Mouse (Mus musculus) neural tube, embryonic 14.5 days (tissue): Measurements from ENCODE around the gene Cbwd1. TPM values are rescaled to one million over a fixed set of nuclear protein-coding genes. Genes with fewer than 3 reads are reported as not detected.

Experiments
- ATAC-seq: fragments of 200-750 bp; cut with Nextera tagmentation; 2 replicates; pipeline ENCODE4 v1.8.0; 2017; ENCODE audit warnings: low read depth, mild to moderate bottlenecking, moderate TSS enrichment, moderate library complexity
- H3K27ac ChIP-seq: fragments of 300-500 bp; sonication (generic); 2 replicates; pipeline ENCODE4 v1.5.1; 2014; ENCODE audit warnings: low read depth, mild to moderate bottlenecking, control low read depth, low read length, moderate library complexity, mixed read lengths
- H3K27me3 ChIP-seq: fragments of 300-500 bp; sonication (generic); 2 replicates; pipeline ENCODE4 v1.6.1; 2014; ENCODE audit warnings: low read length; ENCODE audit not compliant: control insufficient read depth, insufficient read depth
- H3K36me3 ChIP-seq: fragments of 300-500 bp; sonication (generic); 2 replicates; pipeline ENCODE4 v1.6.1; 2014; ENCODE audit warnings: low read length, mixed read lengths; ENCODE audit not compliant: control insufficient read depth, insufficient read depth
- H3K4me1 ChIP-seq: fragments of 300-500 bp; sonication (generic); 2 replicates; pipeline ENCODE4 v1.6.1; 2014; ENCODE audit warnings: low read length; ENCODE audit not compliant: control insufficient read depth, insufficient read depth
- H3K4me2 ChIP-seq: fragments of 300-500 bp; sonication (generic); 2 replicates; pipeline ENCODE4 v1.6.1; 2014; ENCODE audit warnings: mild to moderate bottlenecking, low read depth, low read length, control low read depth
- H3K4me3 ChIP-seq: fragments of 300-500 bp; sonication (generic); 2 replicates; pipeline ENCODE4 v1.5.1; 2014; ENCODE audit warnings: low read depth, low read length, control low read depth, mixed read lengths
- H3K9ac ChIP-seq: fragments of 300-500 bp; sonication (generic); replicated peaks from 2 replicates; pipeline ENCODE4 v1.6.1; 2014; ENCODE audit warnings: low read depth, mild to moderate bottlenecking, control low read depth, low read length, mixed read lengths
- H3K9me3 ChIP-seq: fragments of 300-500 bp; sonication (generic); 2 replicates; pipeline ENCODE4 v1.6.1; 2016; ENCODE audit warnings: low read length; ENCODE audit not compliant: control insufficient read depth
- WGBS: fragments of 180-500 bp; shearing (Covaris S2); extraction: QIAGEN DNeasy Blood & Tissue Kit; methylation state at CpG from one replicate; pipeline ENCODE4 v1.1.7; 2014; 5-methylcytosine and 5-hydroxymethylcytosine counted together
- polyA plus RNA-seq: library from polyadenylated mRNA; unstranded; fragments of >200 nt; fragmentation: Nextera tagmentation; extraction: Ambion mirVana; gene quantifications from 2 replicates; pipeline ENCODE4 v1.2.1, GENCODE M21; 2014

The Cbwd1 gene
- polyA plus RNA-seq, 1 experiment from 2014 or later, result 15.3 TPM

DNA sequence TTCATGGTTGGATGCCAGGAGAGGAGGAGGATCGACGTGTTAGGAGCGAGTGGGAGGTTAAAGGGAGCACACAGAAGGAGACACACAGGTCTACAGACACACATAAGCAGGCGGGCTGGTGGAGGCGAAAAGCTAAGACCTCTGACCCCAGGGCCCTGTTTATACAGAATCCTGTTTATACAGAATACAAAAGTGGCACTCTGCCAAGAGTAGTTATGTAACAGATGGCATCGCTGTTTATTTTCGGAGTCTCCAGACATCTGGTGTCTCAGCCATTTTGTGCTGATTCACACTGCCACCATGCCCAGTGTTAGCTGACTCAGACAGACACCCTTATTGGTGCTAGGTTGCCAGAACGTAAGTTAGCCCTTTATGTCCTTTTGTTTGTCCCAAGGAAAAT lies 19.9 kb upstream of the Cbwd1 start:
- WGBS, result 44% methylated on average over 8 of the region's 8 CpGs
- ATAC-seq, result peak; percentile 60; the same call in 1 of the 2 replicates

DNA sequence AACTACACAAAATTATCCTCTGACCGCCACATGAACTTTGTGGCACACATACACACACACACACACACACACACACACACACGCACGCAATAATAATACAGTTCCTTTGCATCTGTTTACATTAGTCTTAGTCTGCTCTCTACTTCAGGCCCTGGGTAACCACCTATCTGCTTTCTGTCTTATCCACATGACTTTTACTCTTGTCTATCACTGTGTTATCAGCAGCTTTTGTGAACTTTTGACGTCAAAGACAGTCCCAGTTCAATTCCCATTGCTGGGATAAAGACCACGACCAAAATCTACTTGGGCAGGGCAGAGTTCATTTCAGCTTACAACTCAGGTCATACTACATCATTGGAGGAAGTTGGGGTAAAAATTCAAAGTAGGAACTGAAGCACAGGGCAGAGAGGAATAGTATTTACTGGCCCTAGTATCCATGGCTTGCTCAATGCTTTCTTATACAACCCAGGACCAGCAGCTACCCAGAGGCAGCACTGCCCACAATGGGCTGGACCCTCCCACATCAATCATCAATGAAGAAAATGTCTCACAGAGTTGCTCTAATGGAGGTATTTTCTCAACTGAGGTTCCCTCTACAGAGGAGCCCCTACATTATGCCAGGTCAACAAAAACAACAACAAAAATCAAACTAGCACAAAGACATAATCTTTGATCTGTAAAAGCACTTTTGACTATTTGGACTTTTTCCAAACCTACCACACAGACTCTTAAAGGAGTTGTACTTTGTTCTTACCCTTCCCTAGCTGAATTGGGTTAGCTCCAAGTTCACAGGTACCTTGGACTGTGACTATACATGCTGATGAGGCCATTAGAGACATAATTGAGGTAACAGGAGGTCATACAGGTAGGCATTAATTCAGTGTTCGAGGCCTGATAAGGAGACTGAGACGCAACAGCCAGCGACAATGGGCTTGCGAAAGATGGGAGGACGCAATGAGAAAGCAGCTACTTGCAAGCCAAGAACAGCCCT lies 17.7 kb upstream of the Cbwd1 start:
- H3K27ac ChIP-seq, result no peak overlapping the region
- no peaks in the 10 kb centered on the region for H3K36me3 ChIP-seq
- no peak overlapping the region for H3K4me2 ChIP-seq
- no peak overlapping the region for H3K4me3 ChIP-seq
- 93% methylated on average over 10 of the region's 10 CpGs for WGBS
- H3K9ac ChIP-seq, result no peak overlapping the region
- H3K27me3 ChIP-seq, result no peaks in the 10 kb centered on the region
- H3K9me3 ChIP-seq, result no peaks in the 10 kb centered on the region
- no peaks in the 10 kb centered on the region for H3K4me1 ChIP-seq
- no peak for ATAC-seq

More for the DNA sequence above, 19.9 kb upstream of the Cbwd1 start:
- Histone ChIP-seq H3K4me1 (no peaks in the 10 kb centered on the region), H3K27me3 (no peaks in the 10 kb centered on the region), H3K9ac (no peak overlapping the region), H3K4me3 (no peak overlapping the region), H3K9me3 (no peaks in the 10 kb centered on the region), H3K4me2 (no peak overlapping the region), H3K27ac (no peak overlapping the region), H3K36me3 (no peaks in the 10 kb centered on the region)

- 63% methylated on average over 11 of the region's 11 CpGs for WGBS
- Histone ChIP-seq H3K36me3 (no peaks in the 10 kb centered on the region), H3K4me2 (no peak overlapping the region), H3K4me1 (no peaks in the 10 kb centered on the region), H3K4me3 (no peak overlapping the region), H3K9me3 (no peaks in the 10 kb centered on the region), H3K27me3 (no peaks in the 10 kb centered on the region), H3K27ac (no peak overlapping the region), H3K9ac (no peak overlapping the region)
- no peak for ATAC-seq
These were observed 16.6 kb upstream of the Cbwd1 start for GRCm38 (mm10) chr19:24977991-24978390.

DNA sequence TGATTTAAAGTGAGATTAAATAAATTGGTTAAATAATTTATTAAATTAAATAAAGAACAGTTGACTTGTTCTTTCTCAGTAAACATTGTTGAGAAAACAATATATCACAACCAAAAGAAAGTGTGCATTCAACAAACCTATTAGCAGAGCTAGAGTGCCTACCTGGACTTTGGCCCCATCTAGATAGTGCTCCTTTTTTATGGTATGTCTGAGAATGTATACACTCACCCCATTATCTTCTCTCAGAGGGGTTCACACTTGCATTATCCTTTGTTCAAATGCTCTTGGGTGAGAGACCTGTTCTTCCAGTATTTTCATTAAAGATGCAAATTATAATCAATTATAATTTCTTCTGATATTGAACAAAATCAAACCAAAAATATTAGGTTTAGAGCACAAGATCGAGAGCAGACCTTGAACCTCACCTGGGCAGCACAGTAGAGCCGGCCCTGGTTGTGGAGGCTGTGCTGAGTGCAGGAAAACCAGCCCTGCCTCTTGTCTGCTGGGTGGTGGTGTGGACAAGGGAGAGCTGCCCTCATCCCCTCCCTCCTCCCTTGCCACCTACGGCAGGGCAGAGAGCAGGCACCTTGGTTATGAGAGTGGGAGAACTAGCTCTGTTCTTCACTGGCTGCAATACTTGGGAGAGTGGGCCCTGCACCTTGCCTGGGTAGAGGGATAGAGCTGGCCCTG lies 11.4 kb upstream of the Cbwd1 start:
- Histone ChIP-seq H3K27me3 (no peaks in the 10 kb centered on the region), H3K4me2 (no peak overlapping the region), H3K9ac (no peak overlapping the region), H3K4me3 (no peak overlapping the region), H3K36me3 (no peaks in the 10 kb centered on the region), H3K9me3 (no peaks in the 10 kb centered on the region), H3K27ac (no peak overlapping the region), H3K4me1 (no peaks in the 10 kb centered on the region)
- WGBS, result 84% methylated on average over 3 of the region's 3 CpGs
- no peak for ATAC-seq

DNA sequence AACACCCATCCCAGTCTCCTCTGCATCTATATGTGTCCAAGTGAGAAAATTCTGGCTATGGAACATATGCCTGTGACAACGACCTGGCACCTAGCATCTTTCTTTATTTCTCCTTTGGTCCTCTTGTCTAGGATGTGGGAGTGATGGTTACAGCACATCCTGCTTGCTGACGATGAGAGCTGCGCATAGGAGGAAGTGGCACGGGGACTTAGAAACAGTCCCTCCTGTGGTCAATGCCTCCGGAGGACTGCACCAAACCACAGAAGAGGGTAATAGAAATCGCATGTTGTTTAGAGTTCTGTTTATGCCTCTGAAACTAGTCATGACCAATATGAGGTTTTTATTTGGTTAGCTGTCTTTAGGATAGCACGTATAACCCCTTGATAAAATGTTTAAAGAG lies 9.9 kb upstream of the Cbwd1 start:
- Histone ChIP-seq H3K4me3 (no peak overlapping the region), H3K27ac (no peak overlapping the region), H3K9ac (no peak overlapping the region), H3K4me2 (no peak overlapping the region), H3K4me1 (no peaks in the 10 kb centered on the region), H3K36me3 (no peaks in the 10 kb centered on the region), H3K9me3 (no peaks in the 10 kb centered on the region), H3K27me3 (no peaks in the 10 kb centered on the region)
- WGBS, result 89% methylated on average over 7 of the region's 7 CpGs
- ATAC-seq, result no peak

DNA sequence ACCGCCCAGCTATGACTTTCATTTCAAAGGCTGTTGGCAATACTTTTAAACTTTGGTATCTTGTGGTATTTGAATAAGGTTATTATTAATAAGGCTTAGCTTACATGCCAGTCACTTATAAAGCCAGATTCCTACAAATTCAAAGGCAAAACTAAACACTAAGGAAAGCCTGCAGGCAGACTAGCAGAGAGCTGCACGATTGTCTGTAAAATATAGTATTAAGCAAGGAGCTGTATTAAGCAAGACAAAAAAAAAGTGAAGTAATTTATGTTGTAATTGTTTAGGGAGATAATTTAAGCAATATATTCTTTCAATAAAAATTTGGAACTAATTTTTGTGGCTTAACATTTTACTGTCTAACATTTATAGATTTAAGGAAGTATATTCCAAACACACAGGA lies 5.5 kb upstream of the Cbwd1 start:
- no peak for ATAC-seq
- Histone ChIP-seq H3K4me2 (no peak overlapping the region), H3K36me3 (no peaks in the 10 kb centered on the region), H3K4me1 (no peaks in the 10 kb centered on the region), H3K27ac (no peak overlapping the region), H3K27me3 (no peaks in the 10 kb centered on the region), H3K9ac (no peak overlapping the region), H3K9me3 (no peaks in the 10 kb centered on the region), H3K4me3 (no peak overlapping the region)
- 88% methylated on average over 2 of the region's 2 CpGs for WGBS

DNA sequence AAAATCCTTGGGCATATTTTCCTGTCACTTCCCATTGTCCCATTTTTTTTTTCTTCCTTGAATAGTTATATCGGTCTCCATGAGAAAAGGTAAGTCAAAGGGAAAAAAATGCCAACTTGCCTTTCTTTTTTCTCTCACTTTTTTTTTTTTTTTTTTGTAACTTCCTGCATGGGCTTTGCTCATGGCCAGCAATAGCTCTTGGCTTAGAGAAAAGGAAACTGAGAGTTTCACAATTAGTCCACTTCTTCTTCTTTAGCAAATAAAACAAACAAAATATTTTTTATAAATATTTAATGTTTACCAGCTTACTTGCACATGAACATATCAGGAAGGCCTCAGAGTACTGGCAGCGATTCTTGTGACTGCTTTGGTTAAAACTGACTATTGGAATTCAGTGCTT lies 4.8 kb upstream of the Cbwd1 start:
- Histone ChIP-seq H3K4me1 (no peaks in the 10 kb centered on the region), H3K4me2 (no peak overlapping the region), H3K4me3 (no peak overlapping the region), H3K9me3 (no peaks in the 10 kb centered on the region), H3K27me3 (no peaks in the 10 kb centered on the region), H3K36me3 (no peaks in the 10 kb centered on the region), H3K27ac (no peak overlapping the region), H3K9ac (no peak overlapping the region)
- 82% methylated on average over 2 of the region's 2 CpGs for WGBS
- no peak for ATAC-seq

- no peaks in the 10 kb centered on the region for H3K36me3 ChIP-seq
- no peaks in the 10 kb centered on the region for H3K9me3 ChIP-seq
- no peaks in the 10 kb centered on the region for H3K27me3 ChIP-seq
- no peak overlapping the region for H3K4me2 ChIP-seq
- no peak overlapping the region for H3K4me3 ChIP-seq
- H3K27ac ChIP-seq, result no peak overlapping the region
- no peak overlapping the region for H3K9ac ChIP-seq
- H3K4me1 ChIP-seq, result peaks cover 3% of the 10 kb centered on the region; the same call in 1 of the 2 replicates
- ATAC-seq, result no peak
- WGBS, result 41% methylated on average over 3 of the region's 3 CpGs
These were observed 2.9 kb downstream of the Cbwd1 start for GRCm38 (mm10) chr19:24958531-24958930.
